Mouse (Mus musculus) cerebellum, adult 2 months (tissue): Measurements from ENCODE around the gene Ptdss2.

Experiments
- CTCF ChIP-seq: fragments of 200-500 bp; IDR thresholded peaks from 2 replicates; pipeline ENCODE4 v1.5.1; 2011; ENCODE audit warnings: low read depth, mild to moderate bottlenecking, control low read depth, low read length, moderate library complexity, borderline replicate concordance; ENCODE audit not compliant: insufficient read depth
- POLR2A ChIP-seq: fragments of 200-500 bp; IDR thresholded peaks from 2 replicates; pipeline ENCODE4 v1.6.1; 2011; ENCODE audit warnings: low read length, control low read depth, borderline replicate concordance; ENCODE audit not compliant: insufficient read depth

DNA sequence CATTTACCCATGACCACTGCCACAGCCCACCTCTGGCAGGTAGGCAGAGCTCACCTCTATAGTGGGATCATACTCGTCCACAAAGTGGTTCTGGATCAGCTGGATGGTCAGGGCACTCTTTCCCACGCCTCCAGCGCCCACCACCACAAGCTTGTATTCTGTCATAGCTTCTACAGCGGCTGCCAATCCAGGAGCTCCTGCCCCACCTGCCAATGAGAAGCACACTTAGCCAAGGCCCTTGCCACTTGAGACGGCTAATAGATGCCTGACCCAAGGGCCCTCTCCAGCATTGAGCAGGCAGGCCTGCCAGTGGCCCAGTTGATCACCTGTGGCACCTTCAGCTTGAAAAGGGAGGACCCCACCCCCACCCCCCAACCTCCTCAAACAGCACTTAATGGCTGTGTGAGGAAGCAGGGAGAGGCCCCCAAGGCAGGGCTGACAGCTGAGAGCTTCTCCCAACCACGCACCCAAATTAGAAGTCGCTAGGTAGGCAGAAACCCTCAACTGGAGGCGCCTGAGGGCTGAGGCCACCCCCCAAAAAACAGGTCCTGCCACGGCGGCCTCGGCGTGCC is 70.7 kb downstream of the Ptdss2 start:
- TF ChIP-seq CTCF (no peak), POLR2A (no peak)
